Mouse (Mus musculus) thymus, adult 18-20 months (tissue): ENCODE data around the gene Cwh43.

Source experiments
- DNase-seq, 2 experiments: peaks; one replicate each; pipeline ENCODE4 v3.0.0; 2022; ENCODE audit warnings: mixed read lengths in 2 of 2

Cwh43 gene

DNA sequence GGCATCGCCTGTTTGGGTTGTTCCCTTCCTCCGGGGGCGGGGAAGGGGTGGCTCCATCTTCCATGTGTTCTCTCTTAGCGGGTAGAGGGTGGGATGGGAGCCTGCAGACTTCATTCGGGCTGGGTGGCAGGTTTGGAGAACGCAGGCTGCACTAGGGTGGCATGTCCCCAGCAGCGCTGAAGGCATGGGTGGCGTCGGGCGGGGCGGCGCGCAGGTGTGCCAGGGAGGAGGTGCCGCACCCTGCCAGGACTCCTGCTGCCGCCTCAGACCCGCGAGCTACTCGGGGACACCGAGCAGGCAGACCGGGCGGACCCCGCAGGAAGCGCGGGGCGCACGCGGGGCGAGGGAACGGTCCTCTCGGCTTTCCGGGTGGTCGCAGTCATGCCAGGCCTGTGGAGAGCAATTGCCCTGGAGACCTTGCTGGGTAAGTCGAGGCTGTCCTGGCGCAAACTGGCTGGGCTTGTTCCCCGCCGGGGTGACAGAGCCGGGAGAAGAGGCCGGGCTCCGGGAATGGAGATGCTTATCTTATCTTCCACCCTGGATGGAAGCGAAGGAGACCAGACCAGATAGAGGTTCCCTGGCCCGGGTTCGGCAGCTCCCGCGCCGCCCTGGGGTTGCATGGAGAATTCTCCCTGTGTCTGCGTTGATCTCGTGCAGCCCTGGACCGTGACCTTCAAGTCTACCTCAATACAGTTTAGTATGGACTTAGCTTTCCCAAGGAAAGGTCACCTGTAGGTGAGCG lies at the start of gene Cwh43:
TSS of gene Cwh43 (plus strand) at position 95 of the 742 bp plus-strand sequence.
- no peak for DNase-seq

DNA sequence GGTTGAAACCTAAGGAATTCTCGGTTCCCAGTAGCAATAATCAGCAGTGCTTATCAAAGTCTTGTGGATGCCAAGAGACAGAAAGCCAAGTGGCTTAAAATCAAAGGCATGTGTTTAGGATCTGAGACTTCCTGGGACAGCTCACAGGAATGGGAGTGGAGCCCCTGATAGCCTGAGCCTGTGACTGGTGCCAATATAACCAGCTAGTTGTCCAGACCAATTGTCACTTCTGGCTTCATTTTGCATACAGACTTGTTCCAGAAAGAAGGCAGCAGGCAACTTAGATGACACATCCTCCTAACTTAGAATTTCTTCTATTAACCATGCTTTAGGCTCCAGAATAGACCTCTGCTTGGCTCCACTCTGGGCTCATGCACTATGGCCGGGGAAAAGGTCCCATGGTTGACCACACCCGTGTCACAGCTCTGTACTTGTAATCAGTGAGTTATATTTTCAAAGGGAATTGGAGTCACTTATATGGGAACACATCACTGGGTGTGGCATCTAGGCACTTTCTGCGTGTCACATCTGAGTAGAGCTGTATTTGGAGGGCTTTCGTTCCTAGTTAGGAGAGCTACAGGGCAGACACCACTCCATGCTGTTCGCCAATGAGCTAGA lies 46.6 kb upstream of the Cwh43 start:
- no peak for DNase-seq

DNA sequence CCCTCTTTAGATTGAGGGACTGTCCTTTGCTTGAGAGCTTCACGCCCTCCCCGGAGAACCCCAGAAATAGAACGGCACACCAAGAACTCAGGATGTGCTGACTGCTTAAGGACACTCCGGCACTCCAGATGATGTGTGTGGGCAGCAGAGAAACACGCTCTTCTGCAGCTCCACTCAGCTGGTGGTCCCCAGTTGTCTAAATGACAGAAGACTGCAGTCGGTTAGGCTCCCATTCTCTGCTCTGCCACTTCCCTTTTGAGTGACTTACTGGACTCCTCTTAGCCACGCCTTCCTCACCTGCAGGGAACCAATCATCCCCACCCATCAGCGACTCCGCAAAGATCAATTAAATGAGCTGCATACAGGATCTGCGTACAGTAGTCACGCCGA lies 46.1 kb upstream of the Cwh43 start:
- no peak for DNase-seq

DNA sequence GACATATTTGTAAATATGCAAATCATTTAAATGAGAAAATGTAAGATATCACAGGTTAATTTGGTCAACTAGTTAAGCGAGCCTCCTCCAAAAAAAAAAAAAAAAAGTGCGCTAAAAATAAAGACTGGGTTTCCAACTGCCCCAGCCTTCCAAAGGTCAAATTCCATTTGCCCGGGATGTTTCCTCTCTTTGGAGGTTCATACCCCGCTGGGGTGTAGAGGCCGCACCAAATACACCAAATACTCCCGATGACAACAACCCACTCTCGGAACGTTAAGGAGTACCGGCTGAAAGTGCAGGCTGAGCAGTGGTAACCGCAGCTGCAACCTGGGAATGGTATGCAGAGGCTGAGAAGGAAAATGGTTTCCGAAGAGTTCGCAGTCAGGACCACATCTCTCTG lies 45.6 kb upstream of the Cwh43 start:
- DNase-seq: no peak

- DNase-seq: no peak
These were observed 43.5 kb upstream of the Cwh43 start for GRCm38 (mm10) chr5:73362338-73362737.

DNA sequence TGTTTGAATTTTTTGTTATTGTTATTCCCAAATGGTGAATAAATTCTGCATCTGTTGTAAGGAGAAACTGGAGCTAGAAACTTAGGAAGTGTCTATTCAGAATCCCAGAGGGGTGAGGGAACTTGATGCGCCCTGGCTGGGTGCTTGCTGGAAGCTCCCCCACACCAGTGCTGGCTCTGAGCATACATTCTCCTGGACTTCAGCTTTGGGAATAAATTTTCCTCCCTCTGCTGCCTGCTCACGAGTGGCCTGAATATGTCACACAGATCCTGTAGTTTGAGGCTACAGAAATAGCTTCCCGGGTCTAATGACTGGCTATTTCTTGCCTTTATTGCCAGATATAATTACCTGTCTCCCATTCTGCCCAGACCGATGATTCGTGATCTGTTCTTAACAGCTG lies 43.1 kb upstream of the Cwh43 start:
- no peak for DNase-seq

DNA sequence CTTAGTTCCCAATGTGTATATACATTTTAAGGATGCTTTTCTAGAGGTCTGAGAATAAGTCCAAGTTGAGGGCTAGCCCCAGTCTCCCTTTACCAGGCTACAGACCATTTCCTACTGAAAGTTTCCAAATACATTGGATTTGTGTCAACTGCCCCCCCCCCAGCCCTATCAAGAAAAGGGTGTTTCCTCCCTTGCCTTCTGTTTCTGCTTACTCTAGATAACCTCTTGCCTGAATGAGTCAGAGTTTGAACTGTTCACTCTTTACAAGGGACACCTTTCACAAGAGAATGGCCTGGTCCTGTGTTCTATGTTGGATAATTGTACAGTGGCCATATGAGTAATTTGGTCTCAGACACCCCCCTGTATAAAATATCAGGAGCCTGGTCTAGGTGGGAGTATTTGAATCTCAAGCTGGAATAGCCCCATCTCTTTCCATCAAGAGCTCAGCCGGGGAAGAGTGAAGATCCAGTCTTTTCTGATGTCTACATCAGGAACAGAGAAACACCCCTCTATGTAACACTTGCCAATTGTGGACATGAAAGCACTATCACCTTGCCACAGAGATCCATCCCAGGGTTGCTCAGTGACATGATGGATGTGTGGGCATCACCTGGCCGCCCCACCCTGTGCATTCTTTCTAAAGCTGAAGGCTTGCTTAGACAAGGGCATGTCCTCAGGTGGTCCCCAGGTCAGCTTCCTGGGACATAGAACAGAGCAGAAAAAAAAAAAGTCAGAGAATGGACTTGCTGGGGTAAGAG lies 41.6 kb upstream of the Cwh43 start:
- no peak for DNase-seq

GRCm38 (mm10) chr5:73367906-73368305 lies 38.0 kb upstream of the Cwh43 start:
- no peak for DNase-seq

GRCm38 (mm10) chr5:73368845-73369447 lies 36.9 kb upstream of the Cwh43 start:
- no peak for DNase-seq

GRCm38 (mm10) chr5:73369731-73370130 lies 36.1 kb upstream of the Cwh43 start:
- no peak for DNase-seq

GRCm38 (mm10) chr5:73372601-73373000 lies 33.3 kb upstream of the Cwh43 start:
- DNase-seq: no peak

DNA sequence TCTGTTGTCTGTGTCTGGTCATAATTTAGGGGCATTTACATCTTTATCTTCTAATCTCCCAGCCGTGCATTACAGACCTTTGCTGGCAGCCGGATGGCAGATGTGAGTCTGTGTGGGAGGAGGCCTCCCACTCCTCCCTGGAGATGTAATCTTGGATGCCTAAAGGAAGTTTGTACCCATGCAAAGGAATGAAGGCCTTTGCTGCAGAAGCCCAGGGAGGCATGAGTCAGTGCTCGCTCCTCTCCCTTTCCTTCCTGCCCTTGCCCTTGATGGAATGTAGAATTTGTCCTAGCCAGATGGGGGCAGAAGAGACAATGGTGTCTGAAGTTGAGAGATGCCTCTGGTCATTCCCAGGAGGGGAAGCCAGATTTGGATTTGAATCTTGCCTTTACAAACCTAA lies 32.7 kb upstream of the Cwh43 start:
- no peak for DNase-seq

DNA sequence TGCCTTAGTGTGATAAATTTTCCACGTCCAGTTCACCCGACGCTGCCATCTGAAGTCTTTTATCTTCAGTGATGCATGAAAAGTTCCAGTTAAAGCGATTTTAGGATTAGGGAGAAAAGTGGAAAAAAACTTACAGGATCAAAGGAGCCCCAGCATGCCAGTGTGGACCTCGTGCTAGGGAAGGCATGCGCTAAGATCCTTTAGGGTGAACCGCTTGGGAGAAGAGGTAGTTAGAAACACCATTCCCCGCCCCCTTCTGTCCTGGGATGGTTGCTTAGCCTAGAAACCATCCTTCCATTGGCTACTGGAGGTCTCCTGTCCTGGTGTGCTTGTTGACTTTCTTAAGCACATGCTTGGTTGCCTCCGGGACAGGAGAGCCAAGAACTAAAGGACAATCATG lies 29.8 kb upstream of the Cwh43 start:
- no peak for DNase-seq

GRCm38 (mm10) chr5:73376491-73376890 lies 29.4 kb upstream of the Cwh43 start:
- no peak for DNase-seq

DNA sequence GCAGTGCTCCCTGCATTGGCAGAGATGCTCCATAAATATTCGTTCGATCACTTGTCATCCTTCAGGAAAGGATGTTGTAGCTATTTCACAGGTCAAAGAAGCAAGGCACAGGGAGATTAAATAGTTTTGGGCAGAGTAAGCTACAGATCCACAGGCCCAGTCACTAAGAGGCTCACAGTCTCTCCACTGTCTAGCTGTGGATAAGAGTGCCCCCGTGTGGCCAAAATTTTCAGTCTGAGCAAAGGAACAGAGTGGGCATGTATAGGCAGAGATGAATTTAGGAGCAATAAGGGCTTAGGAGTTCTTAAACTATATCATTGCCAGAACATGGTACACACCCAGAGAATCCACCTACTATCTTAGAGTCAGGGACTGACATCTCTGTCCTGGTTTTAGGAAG lies 26.0 kb upstream of the Cwh43 start:
- peak in 1 of 2 experiments; percentile 26 for DNase-seq

DNA sequence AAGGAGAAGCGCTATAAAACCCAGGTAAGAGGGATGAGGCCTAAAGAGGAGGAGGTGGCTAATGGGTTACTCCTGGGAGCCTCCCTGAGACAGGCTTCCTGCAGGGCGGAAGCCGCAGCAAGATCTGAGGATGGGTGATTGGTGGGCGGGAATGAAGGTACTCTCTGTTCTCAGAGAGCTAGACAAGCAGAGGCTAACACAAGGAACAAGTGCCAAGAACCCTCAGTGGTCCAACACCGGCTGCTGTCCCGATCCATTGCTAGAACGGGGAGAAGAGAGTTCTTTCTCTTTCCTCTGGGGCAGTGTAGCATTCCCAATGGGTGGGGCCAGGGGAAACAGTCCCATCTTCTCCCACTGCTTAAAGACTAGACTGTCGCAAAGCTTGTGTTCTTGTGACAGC lies 25.0 kb upstream of the Cwh43 start:
- DNase-seq: no peak

GRCm38 (mm10) chr5:73381510-73381909 lies 24.4 kb upstream of the Cwh43 start:
- DNase-seq: no peak

GRCm38 (mm10) chr5:73381976-73382540 lies 23.8 kb upstream of the Cwh43 start:
- DNase-seq: no peak

DNA sequence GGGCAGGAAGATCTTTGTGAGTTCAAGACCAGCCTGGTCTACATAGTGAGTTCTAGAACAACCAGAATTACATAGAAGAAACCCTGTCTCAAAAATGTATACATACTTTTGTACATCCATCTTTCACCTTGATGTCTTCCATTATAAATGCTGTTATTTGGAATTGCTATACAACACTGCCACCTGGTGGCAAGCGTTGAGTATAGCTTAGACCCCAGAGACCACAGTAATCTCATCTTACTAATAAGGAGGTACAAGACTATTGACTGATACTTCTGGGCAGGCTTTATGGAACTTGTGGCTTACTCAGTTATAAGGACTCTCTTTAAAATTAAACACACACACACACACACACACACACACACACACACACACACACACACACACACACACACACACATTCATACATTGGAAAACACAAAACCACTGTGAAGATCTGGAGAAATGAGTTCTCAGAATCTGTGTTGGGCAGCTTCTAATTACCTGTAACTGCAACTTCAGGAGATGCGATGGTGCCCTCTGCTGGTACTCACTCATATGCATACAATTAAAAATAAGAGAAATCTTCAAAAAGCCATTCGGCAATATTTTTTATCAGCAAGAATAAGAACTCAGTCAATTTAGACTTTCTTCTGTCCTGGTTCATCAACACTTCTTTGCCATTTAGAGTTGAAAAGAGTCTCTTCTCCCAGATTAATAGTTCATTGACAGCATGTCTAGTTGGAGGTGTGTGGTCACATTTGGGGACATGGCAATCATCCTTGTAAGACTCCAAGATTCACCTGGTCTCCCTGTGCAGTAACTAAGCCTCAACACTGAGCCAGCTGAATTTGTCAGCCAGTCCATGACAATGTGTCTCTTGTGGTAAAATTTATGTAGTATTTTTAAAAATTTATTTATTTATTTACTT lies 22.9 kb upstream of the Cwh43 start:
- DNase-seq: peak in 1 of 2 experiments; percentile 22

- DNase-seq: no peak
These were observed 22.3 kb upstream of the Cwh43 start for GRCm38 (mm10) chr5:73383647-73383970.

- no peak for DNase-seq
These were observed 12.8 kb upstream of the Cwh43 start for GRCm38 (mm10) chr5:73393041-73393440.
